Mouse (Mus musculus): ENCODE measurements around the gene Cand1. TPM values are rescaled to one million over a fixed set of nuclear protein-coding genes. Genes with fewer than 3 reads are reported as not detected.

The Cand1 gene
- polyA plus RNA-seq, 1 experiment from 2014 or later = 42.6 TPM

DNA sequence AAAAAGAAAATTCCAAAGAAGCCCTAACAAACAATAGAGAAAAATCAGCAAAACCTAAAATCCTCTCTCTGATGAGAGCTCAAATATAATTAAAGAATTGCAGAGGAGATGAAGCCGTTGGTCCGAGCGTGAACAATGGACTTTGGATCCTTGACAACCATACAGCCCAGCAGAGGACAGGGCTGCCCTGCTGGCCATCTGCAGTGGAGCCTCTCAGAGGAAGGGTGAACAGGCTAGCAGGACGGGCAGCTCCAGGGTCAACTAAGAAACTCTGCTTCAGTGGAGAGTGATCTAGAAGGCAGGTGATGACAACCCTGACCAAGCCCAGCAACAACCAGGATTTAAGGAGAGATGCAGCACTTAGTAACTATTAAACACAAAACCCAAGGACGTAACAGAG is 18.2 kb downstream of the Cand1 start:
- no peak overlapping the region for H3K4me2 ChIP-seq (ENCODE audit: low read length)
- 41% methylated on average over 5 of the region's 5 CpGs for WGBS
- peaks cover 16% of the 10 kb centered on the region for H3K4me1 ChIP-seq (ENCODE audit: control insufficient read depth, insufficient read depth, low read length)
- peaks cover 8% of the 10 kb centered on the region for H3K36me3 ChIP-seq (ENCODE audit: control insufficient read depth, insufficient read depth, low read length)
- no peaks in the 10 kb centered on the region for H3K27me3 ChIP-seq (ENCODE audit: control insufficient read depth, insufficient read depth, low read depth, low read length)
- no peak overlapping the region for H3K9ac ChIP-seq (ENCODE audit: low read depth, low read length)
- no peak for ATAC-seq
- no peak overlapping the region for H3K4me3 ChIP-seq (ENCODE audit: low read depth, low read length)
- H3K27ac ChIP-seq (ENCODE audit: low read length) = no peak overlapping the region
- H3K9me3 ChIP-seq (replicated peaks; ENCODE audit: control insufficient read depth, low read length, poor library complexity, severe bottlenecking) = no peaks in the 10 kb centered on the region

GRCm38 (mm10) chr10:119219415-119219814 is 20.4 kb downstream of the Cand1 start:
- H3K27me3 ChIP-seq (ENCODE audit: control insufficient read depth, insufficient read depth, low read depth, low read length) = no peaks in the 10 kb centered on the region
- H3K36me3 ChIP-seq (ENCODE audit: control insufficient read depth, insufficient read depth, low read length) = peaks cover 6% of the 10 kb centered on the region
- no peaks in the 10 kb centered on the region for H3K9me3 ChIP-seq (replicated peaks; ENCODE audit: control insufficient read depth, low read length, poor library complexity, severe bottlenecking)
- H3K4me3 ChIP-seq (ENCODE audit: low read depth, low read length) = no peak overlapping the region
- 85% methylated on average over 11 of the region's 11 CpGs for WGBS
- H3K27ac ChIP-seq (ENCODE audit: low read length) = no peak overlapping the region
- no peak overlapping the region for H3K9ac ChIP-seq (ENCODE audit: low read depth, low read length)
- ATAC-seq = no peak
- H3K4me1 ChIP-seq (ENCODE audit: control insufficient read depth, insufficient read depth, low read length) = peaks cover 16% of the 10 kb centered on the region
- H3K4me2 ChIP-seq (ENCODE audit: low read length) = no peak overlapping the region

- H3K9me3 ChIP-seq (replicated peaks; ENCODE audit: control insufficient read depth, low read length, poor library complexity, severe bottlenecking) = no peaks in the 10 kb centered on the region
- WGBS = 93% methylated on average over 15 of the region's 15 CpGs
- ATAC-seq = no peak
- H3K27me3 ChIP-seq (ENCODE audit: control insufficient read depth, insufficient read depth, low read depth, low read length) = no peaks in the 10 kb centered on the region
- H3K36me3 ChIP-seq (ENCODE audit: control insufficient read depth, insufficient read depth, low read length) = peaks cover 11% of the 10 kb centered on the region
- no peak overlapping the region for H3K27ac ChIP-seq (ENCODE audit: low read length)
- no peak overlapping the region for H3K4me2 ChIP-seq (ENCODE audit: low read length)
- H3K4me1 ChIP-seq (ENCODE audit: control insufficient read depth, insufficient read depth, low read length) = peaks cover 16% of the 10 kb centered on the region
- H3K4me3 ChIP-seq (ENCODE audit: low read depth, low read length) = no peak overlapping the region
- no peak overlapping the region for H3K9ac ChIP-seq (ENCODE audit: low read depth, low read length)
Measured at GRCm38 (mm10) chr10:119218274-119219080, 21.4 kb downstream of the Cand1 start.

DNA sequence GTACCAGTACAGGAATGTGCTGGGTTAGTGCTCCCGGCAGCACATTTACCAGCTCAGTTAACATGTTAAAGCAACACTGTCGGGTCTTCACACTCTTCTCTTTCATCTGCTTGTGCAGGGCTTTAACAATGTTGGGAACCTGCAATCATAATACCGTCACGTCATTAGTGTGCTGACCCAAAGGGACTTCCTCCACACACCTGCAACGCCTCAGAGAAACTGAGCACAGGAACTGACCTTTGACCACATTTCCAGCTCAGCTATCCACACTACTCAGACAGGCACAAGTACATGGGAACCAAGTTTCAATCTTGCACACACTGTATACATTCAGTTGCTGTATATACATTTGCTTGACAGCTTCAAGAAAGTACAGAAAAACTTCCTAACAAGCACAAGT is 27.4 kb downstream of the Cand1 start:
- Histone ChIP-seq H3K36me3 (ENCODE audit: control insufficient read depth, insufficient read depth, low read length) (peaks cover 40% of the 10 kb centered on the region), H3K4me3 (ENCODE audit: low read depth, low read length) (no peak overlapping the region), H3K27me3 (ENCODE audit: control insufficient read depth, insufficient read depth, low read depth, low read length) (no peaks in the 10 kb centered on the region), H3K9ac (ENCODE audit: low read depth, low read length) (no peak overlapping the region), H3K9me3 (replicated peaks; ENCODE audit: control insufficient read depth, low read length, poor library complexity, severe bottlenecking) (no peaks in the 10 kb centered on the region), H3K4me2 (ENCODE audit: low read length) (no peak overlapping the region), H3K27ac (ENCODE audit: low read length) (no peak overlapping the region), H3K4me1 (ENCODE audit: control insufficient read depth, insufficient read depth, low read length) (no peaks in the 10 kb centered on the region)
- 82% methylated on average over 5 of the region's 5 CpGs for WGBS
- no peak for ATAC-seq

- no peak overlapping the region for H3K27ac ChIP-seq (ENCODE audit: low read length)
- H3K9me3 ChIP-seq (replicated peaks; ENCODE audit: control insufficient read depth, low read length, poor library complexity, severe bottlenecking) = no peaks in the 10 kb centered on the region
- no peaks in the 10 kb centered on the region for H3K27me3 ChIP-seq (ENCODE audit: control insufficient read depth, insufficient read depth, low read depth, low read length)
- no peak overlapping the region for H3K4me3 ChIP-seq (ENCODE audit: low read depth, low read length)
- H3K9ac ChIP-seq (ENCODE audit: low read depth, low read length) = no peak overlapping the region
- peaks cover 42% of the 10 kb centered on the region for H3K36me3 ChIP-seq (ENCODE audit: control insufficient read depth, insufficient read depth, low read length)
- ATAC-seq = no peak
- H3K4me1 ChIP-seq (ENCODE audit: control insufficient read depth, insufficient read depth, low read length) = no peaks in the 10 kb centered on the region
- no peak overlapping the region for H3K4me2 ChIP-seq (ENCODE audit: low read length)
- 81% methylated on average over 11 of the region's 11 CpGs for WGBS
Measured at GRCm38 (mm10) chr10:119211251-119211650, 28.6 kb downstream of the Cand1 start.

DNA sequence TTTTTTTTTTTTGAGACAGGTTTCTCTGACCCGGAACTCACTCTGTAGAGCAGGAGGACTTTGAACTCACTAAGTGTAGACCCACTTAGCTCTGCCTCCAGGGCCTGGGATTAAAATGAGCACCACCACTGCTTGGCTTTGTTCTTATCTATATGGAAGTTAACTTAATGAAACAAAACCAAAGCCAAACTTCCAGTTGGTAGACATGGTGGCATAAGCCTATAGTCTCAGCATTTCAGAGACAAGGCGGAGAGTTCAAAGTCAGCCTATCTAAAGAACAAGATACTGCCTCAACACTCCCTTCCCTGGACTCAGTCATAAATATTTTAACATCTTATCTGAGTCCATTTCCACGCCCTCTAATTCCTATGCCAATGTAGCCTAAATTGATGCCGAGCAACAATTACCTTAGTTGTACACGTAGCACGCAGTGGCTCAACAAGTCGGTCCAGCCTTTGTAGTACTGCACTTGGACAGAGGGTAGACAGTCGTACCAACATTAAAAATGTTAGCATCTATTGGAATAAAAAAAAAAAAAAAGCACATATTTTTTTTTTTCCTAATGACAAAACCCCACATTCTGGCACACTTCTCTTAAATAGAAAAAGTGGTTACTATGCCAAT is 33.4 kb downstream of the Cand1 start:
- no peak overlapping the region for H3K27ac ChIP-seq (ENCODE audit: low read length)
- peaks cover 42% of the 10 kb centered on the region for H3K36me3 ChIP-seq (ENCODE audit: control insufficient read depth, insufficient read depth, low read length)
- 95% methylated on average over 8 of the region's 8 CpGs for WGBS

DNA sequence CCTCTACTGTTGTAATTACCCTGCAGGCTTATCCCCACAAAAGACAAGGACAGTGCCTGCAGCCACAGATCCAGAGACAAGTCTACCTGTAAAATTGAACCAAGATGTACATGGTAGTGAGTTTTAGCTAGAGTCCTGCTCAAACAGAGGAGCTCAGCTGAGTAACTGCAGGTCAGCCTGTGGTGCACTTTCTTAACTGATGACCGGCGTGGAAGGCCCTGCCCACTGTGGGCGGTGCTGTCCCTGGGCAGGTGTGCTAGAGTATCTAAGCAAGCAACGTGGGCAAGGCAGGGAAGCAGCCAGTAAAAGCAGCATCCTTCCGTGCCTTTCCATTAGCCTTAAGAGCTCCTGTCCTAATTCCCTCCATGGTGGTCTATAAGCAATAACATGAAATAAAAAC is 34.6 kb downstream of the Cand1 start:
- Histone ChIP-seq H3K27me3 (ENCODE audit: control insufficient read depth, insufficient read depth, low read depth, low read length) (no peaks in the 10 kb centered on the region), H3K36me3 (ENCODE audit: control insufficient read depth, insufficient read depth, low read length) (peaks cover 39% of the 10 kb centered on the region), H3K27ac (ENCODE audit: low read length) (no peak overlapping the region), H3K9me3 (replicated peaks; ENCODE audit: control insufficient read depth, low read length, poor library complexity, severe bottlenecking) (no peaks in the 10 kb centered on the region), H3K4me3 (ENCODE audit: low read depth, low read length) (no peak overlapping the region), H3K4me1 (ENCODE audit: control insufficient read depth, insufficient read depth, low read length) (no peaks in the 10 kb centered on the region), H3K9ac (ENCODE audit: low read depth, low read length) (no peak overlapping the region), H3K4me2 (ENCODE audit: low read length) (no peak overlapping the region)
- ATAC-seq = no peak
- WGBS = 87% methylated on average over 5 of the region's 5 CpGs

More for the DNA sequence above, 33.4 kb downstream of the Cand1 start:
- no peak for ATAC-seq
- no peak overlapping the region for H3K9ac ChIP-seq (ENCODE audit: low read depth, low read length)
- H3K4me1 ChIP-seq (ENCODE audit: control insufficient read depth, insufficient read depth, low read length) = no peaks in the 10 kb centered on the region
- no peaks in the 10 kb centered on the region for H3K9me3 ChIP-seq (replicated peaks; ENCODE audit: control insufficient read depth, low read length, poor library complexity, severe bottlenecking)
- H3K4me2 ChIP-seq (ENCODE audit: low read length) = no peak overlapping the region
- H3K4me3 ChIP-seq (ENCODE audit: low read depth, low read length) = no peak overlapping the region
- H3K27me3 ChIP-seq (ENCODE audit: control insufficient read depth, insufficient read depth, low read depth, low read length) = no peaks in the 10 kb centered on the region

- H3K36me3 ChIP-seq (ENCODE audit: control insufficient read depth, insufficient read depth, low read length) = peaks cover 36% of the 10 kb centered on the region
- no peak for ATAC-seq
Measured at GRCm38 (mm10) chr10:119204334-119204946, 35.4 kb downstream of the Cand1 start.

DNA sequence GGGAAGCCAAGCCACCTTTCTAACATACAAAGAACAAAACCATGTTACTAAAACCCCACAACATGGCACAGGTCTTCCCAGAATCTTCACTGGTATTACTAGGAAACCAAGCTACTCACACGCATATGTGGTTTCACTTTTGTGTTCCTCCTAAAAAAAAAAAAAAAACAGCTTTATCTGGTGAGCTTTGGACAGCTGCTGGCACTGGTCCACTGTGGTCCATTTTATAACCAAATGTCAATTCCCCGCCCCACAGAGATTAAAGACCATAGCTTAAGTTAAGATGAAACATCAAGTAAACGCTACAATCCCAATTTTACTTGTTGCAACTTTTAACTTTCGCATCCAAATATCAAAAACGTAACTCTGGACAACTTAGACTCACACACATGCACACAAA is 40.0 kb downstream of the Cand1 start:
- no peaks in the 10 kb centered on the region for H3K27me3 ChIP-seq (ENCODE audit: control insufficient read depth, insufficient read depth, low read depth, low read length)
- H3K27ac ChIP-seq (ENCODE audit: low read length) = no peak overlapping the region
- 96% methylated on average over 5 of the region's 5 CpGs for WGBS
- no peak overlapping the region for H3K9ac ChIP-seq (ENCODE audit: low read depth, low read length)
- no peak overlapping the region for H3K4me2 ChIP-seq (ENCODE audit: low read length)
- peaks cover 21% of the 10 kb centered on the region for H3K36me3 ChIP-seq (ENCODE audit: control insufficient read depth, insufficient read depth, low read length)
- H3K4me3 ChIP-seq (ENCODE audit: low read depth, low read length) = no peak overlapping the region
- H3K4me1 ChIP-seq (ENCODE audit: control insufficient read depth, insufficient read depth, low read length) = no peaks in the 10 kb centered on the region
- ATAC-seq = no peak
- H3K9me3 ChIP-seq (replicated peaks; ENCODE audit: control insufficient read depth, low read length, poor library complexity, severe bottlenecking) = no peaks in the 10 kb centered on the region

More at GRCm38 (mm10) chr10:119204334-119204946, 35.4 kb downstream of the Cand1 start:
- no peaks in the 10 kb centered on the region for H3K27me3 ChIP-seq (ENCODE audit: control insufficient read depth, insufficient read depth, low read depth, low read length)
- no peak overlapping the region for H3K4me2 ChIP-seq (ENCODE audit: low read length)
- H3K9ac ChIP-seq (ENCODE audit: low read depth, low read length) = no peak overlapping the region
- no peak overlapping the region for H3K4me3 ChIP-seq (ENCODE audit: low read depth, low read length)
- no peaks in the 10 kb centered on the region for H3K4me1 ChIP-seq (ENCODE audit: control insufficient read depth, insufficient read depth, low read length)
- H3K9me3 ChIP-seq (replicated peaks; ENCODE audit: control insufficient read depth, low read length, poor library complexity, severe bottlenecking) = no peaks in the 10 kb centered on the region
- no peak overlapping the region for H3K27ac ChIP-seq (ENCODE audit: low read length)
- 80% methylated on average over 12 of the region's 12 CpGs for WGBS
